Mouse (Mus musculus) neural tube, embryonic 13.5 days (tissue): Measurements from ENCODE around the gene Rprd1b. TPM values are rescaled to one million over a fixed set of nuclear protein-coding genes. Genes with fewer than 3 reads are reported as not detected.

Source experiments
- ATAC-seq: fragments of 200-750 bp; cut with Nextera tagmentation; 2 replicates; pipeline ENCODE4 v1.8.0; 2017; ENCODE audit warnings: low read depth, mild to moderate bottlenecking, moderate TSS enrichment, moderate library complexity
- H3K27ac ChIP-seq: fragments of 300-500 bp; sonication (generic); replicated peaks from 2 replicates; pipeline ENCODE4 v1.5.1; 2015; ENCODE audit warnings: moderate library complexity, mild to moderate bottlenecking, inconsistent platforms
- H3K27me3 ChIP-seq: fragments of 300-500 bp; sonication (generic); 2 replicates; pipeline ENCODE4 v1.6.1; 2015; ENCODE audit warnings: mild to moderate bottlenecking, inconsistent platforms
- H3K36me3 ChIP-seq: fragments of 300-500 bp; sonication (generic); 2 replicates; pipeline ENCODE4 v1.6.1; 2015; ENCODE audit warnings: mild to moderate bottlenecking, inconsistent platforms
- H3K4me1 ChIP-seq: fragments of 300-500 bp; sonication (generic); replicated peaks from 2 replicates; pipeline ENCODE4 v1.6.1; 2015; ENCODE audit warnings: inconsistent platforms
- H3K4me2 ChIP-seq: fragments of 300-500 bp; sonication (generic); 2 replicates; pipeline ENCODE4 v1.6.1; 2015; ENCODE audit warnings: inconsistent platforms, mild to moderate bottlenecking, moderate library complexity
- H3K4me3 ChIP-seq: fragments of 300-500 bp; sonication (generic); 2 replicates; pipeline ENCODE4 v1.5.1; 2015; ENCODE audit warnings: mild to moderate bottlenecking, inconsistent platforms
- H3K9ac ChIP-seq: fragments of 300-500 bp; sonication (generic); 2 replicates; pipeline ENCODE4 v1.6.1; 2015; ENCODE audit warnings: moderate library complexity, mild to moderate bottlenecking, inconsistent platforms
- H3K9me3 ChIP-seq: fragments of 300-500 bp; sonication (generic); 2 replicates; pipeline ENCODE4 v1.6.1; 2016; ENCODE audit warnings: inconsistent platforms
- WGBS: fragments of 180-500 bp; shearing (Covaris S2); methylation state at CpG from one replicate; pipeline ENCODE4 v1.1.7; 2015; 5-methylcytosine and 5-hydroxymethylcytosine counted together
- polyA plus RNA-seq: library from polyadenylated mRNA; unstranded; fragments of >200 nt; fragmentation: Nextera tagmentation; extraction: Ambion mirVana; gene quantifications from 2 replicates; pipeline ENCODE4 v1.2.1, GENCODE M21; 2015

Gene Rprd1b
- polyA plus RNA-seq, 1 experiment from 2014 or later, result 34.5 TPM

GRCm38 (mm10) chr2:158093345-158093744 lies 65.0 kb downstream of the Rprd1b start:
- ATAC-seq, result peak; percentile 56; the same call in 1 of the 2 replicates
- H3K4me2 ChIP-seq, result no peak overlapping the region

GRCm38 (mm10) chr2:158094300-158094699 lies 66.0 kb downstream of the Rprd1b start:
- Histone ChIP-seq H3K9me3 (no peaks in the 10 kb centered on the region), H3K4me3 (no peak overlapping the region), H3K27ac (no peak overlapping the region), H3K36me3 (no peaks in the 10 kb centered on the region), H3K4me1 (peaks cover 14% of the 10 kb centered on the region), H3K27me3 (no peaks in the 10 kb centered on the region), H3K9ac (no peak overlapping the region), H3K4me2 (no peak overlapping the region)
- ATAC-seq, result no peak
- WGBS, result 88% methylated on average over 7 of the region's 7 CpGs

More at GRCm38 (mm10) chr2:158093345-158093744, 65.0 kb downstream of the Rprd1b start:
- 36% methylated on average over 5 of the region's 5 CpGs for WGBS
- H3K36me3 ChIP-seq, result no peaks in the 10 kb centered on the region
- H3K9me3 ChIP-seq, result no peaks in the 10 kb centered on the region
- no peak overlapping the region for H3K9ac ChIP-seq
- no peak overlapping the region for H3K4me3 ChIP-seq
- no peak overlapping the region for H3K27ac ChIP-seq
- H3K27me3 ChIP-seq, result no peaks in the 10 kb centered on the region
- H3K4me1 ChIP-seq, result peaks cover 14% of the 10 kb centered on the region

GRCm38 (mm10) chr2:158094846-158095245 lies 66.5 kb downstream of the Rprd1b start:
- no peak overlapping the region for H3K9ac ChIP-seq
- H3K36me3 ChIP-seq, result no peaks in the 10 kb centered on the region
- H3K9me3 ChIP-seq, result no peaks in the 10 kb centered on the region
- no peaks in the 10 kb centered on the region for H3K27me3 ChIP-seq
- no peak overlapping the region for H3K4me2 ChIP-seq
- H3K4me3 ChIP-seq, result no peak overlapping the region
- 79% methylated on average over 5 of the region's 5 CpGs for WGBS
- no peak overlapping the region for H3K27ac ChIP-seq
- no peak for ATAC-seq
- peaks cover 14% of the 10 kb centered on the region for H3K4me1 ChIP-seq

- Histone ChIP-seq H3K4me1 (peaks cover 14% of the 10 kb centered on the region), H3K27me3 (no peaks in the 10 kb centered on the region), H3K4me3 (no peak overlapping the region), H3K4me2 (no peak overlapping the region), H3K27ac (no peak overlapping the region), H3K9me3 (no peaks in the 10 kb centered on the region), H3K36me3 (no peaks in the 10 kb centered on the region), H3K9ac (no peak overlapping the region)
- 85% methylated on average over 5 of the region's 5 CpGs for WGBS
- no peak for ATAC-seq
Measured at GRCm38 (mm10) chr2:158097071-158097470, 68.8 kb downstream of the Rprd1b start.

- H3K27me3 ChIP-seq, result no peaks in the 10 kb centered on the region
- H3K27ac ChIP-seq, result no peak overlapping the region
- no peak overlapping the region for H3K4me3 ChIP-seq
- H3K9ac ChIP-seq, result no peak overlapping the region
- H3K9me3 ChIP-seq, result no peaks in the 10 kb centered on the region
- peaks cover 7% of the 10 kb centered on the region; the same call in 1 of the 2 replicates for H3K4me1 ChIP-seq
- H3K4me2 ChIP-seq, result no peak overlapping the region
- H3K36me3 ChIP-seq, result no peaks in the 10 kb centered on the region
- no peak for ATAC-seq
- 81% methylated on average over 5 of the region's 5 CpGs for WGBS
Measured at GRCm38 (mm10) chr2:158098730-158099129, 70.4 kb downstream of the Rprd1b start.

GRCm38 (mm10) chr2:158099537-158099936 lies 71.2 kb downstream of the Rprd1b start:
- 81% methylated on average over 3 of the region's 3 CpGs for WGBS
- no peak overlapping the region for H3K27ac ChIP-seq
- H3K36me3 ChIP-seq, result no peaks in the 10 kb centered on the region
- no peaks in the 10 kb centered on the region for H3K27me3 ChIP-seq
- H3K9me3 ChIP-seq, result no peaks in the 10 kb centered on the region
- ATAC-seq, result no peak
- no peaks in the 10 kb centered on the region for H3K4me1 ChIP-seq
- H3K9ac ChIP-seq, result no peak overlapping the region
- no peak overlapping the region for H3K4me2 ChIP-seq
- no peak overlapping the region for H3K4me3 ChIP-seq

GRCm38 (mm10) chr2:158101768-158102167 lies 73.5 kb downstream of the Rprd1b start:
- Histone ChIP-seq H3K27ac (no peak overlapping the region), H3K9me3 (no peaks in the 10 kb centered on the region), H3K27me3 (no peaks in the 10 kb centered on the region), H3K4me3 (no peak overlapping the region), H3K9ac (no peak overlapping the region), H3K36me3 (no peaks in the 10 kb centered on the region), H3K4me1 (peaks cover 1% of the 10 kb centered on the region; the same call in 1 of the 2 replicates), H3K4me2 (no peak overlapping the region)
- no peak for ATAC-seq
- 77% methylated on average over 5 of the region's 5 CpGs for WGBS

- Histone ChIP-seq H3K27me3 (no peaks in the 10 kb centered on the region), H3K4me3 (no peak overlapping the region), H3K4me1 (peaks cover 12% of the 10 kb centered on the region), H3K36me3 (no peaks in the 10 kb centered on the region), H3K27ac (no peak overlapping the region), H3K9ac (no peak overlapping the region), H3K4me2 (no peak overlapping the region), H3K9me3 (no peaks in the 10 kb centered on the region)
- WGBS, result 62% methylated on average over 6 of the region's 6 CpGs
- no peak for ATAC-seq
Measured at GRCm38 (mm10) chr2:158104966-158105365, 76.7 kb downstream of the Rprd1b start.

- WGBS, result 87% methylated on average over 6 of the region's 6 CpGs
- H3K27me3 ChIP-seq, result no peaks in the 10 kb centered on the region
- no peak overlapping the region for H3K4me2 ChIP-seq
- H3K4me3 ChIP-seq, result no peak overlapping the region
- no peak overlapping the region for H3K9ac ChIP-seq
- ATAC-seq, result no peak
- peaks cover 12% of the 10 kb centered on the region for H3K4me1 ChIP-seq
- no peak overlapping the region for H3K27ac ChIP-seq
- H3K36me3 ChIP-seq, result no peaks in the 10 kb centered on the region
- no peaks in the 10 kb centered on the region for H3K9me3 ChIP-seq
Measured at GRCm38 (mm10) chr2:158105605-158106004, 77.3 kb downstream of the Rprd1b start.

- Histone ChIP-seq H3K4me1 (peaks cover 12% of the 10 kb centered on the region), H3K27me3 (no peaks in the 10 kb centered on the region), H3K9me3 (no peaks in the 10 kb centered on the region), H3K4me2 (no peak overlapping the region), H3K27ac (peak overlapping the region; percentile 46; the same call in 1 of the 2 replicates), H3K4me3 (no peak overlapping the region), H3K36me3 (no peaks in the 10 kb centered on the region), H3K9ac (no peak overlapping the region)
- 29% methylated on average over 6 of the region's 6 CpGs for WGBS
- peak; percentile 84 for ATAC-seq
Measured at GRCm38 (mm10) chr2:158106947-158107587, 78.8 kb downstream of the Rprd1b start.

- ATAC-seq, result no peak
- Histone ChIP-seq H3K36me3 (no peaks in the 10 kb centered on the region), H3K27me3 (no peaks in the 10 kb centered on the region), H3K9me3 (no peaks in the 10 kb centered on the region), H3K9ac (no peak overlapping the region), H3K4me1 (peaks cover 17% of the 10 kb centered on the region), H3K27ac (no peak overlapping the region; the same call in 1 of the 2 replicates), H3K4me2 (no peak overlapping the region), H3K4me3 (no peak overlapping the region)
- WGBS, result 68% methylated on average over 8 of the region's 8 CpGs
Measured at GRCm38 (mm10) chr2:158109516-158109915, 81.2 kb downstream of the Rprd1b start.

GRCm38 (mm10) chr2:158113591-158114257 lies 85.4 kb downstream of the Rprd1b start:
- Histone ChIP-seq H3K27me3 (no peaks in the 10 kb centered on the region), H3K4me2 (no peak overlapping the region), H3K36me3 (no peaks in the 10 kb centered on the region), H3K4me3 (no peak overlapping the region), H3K9ac (no peak overlapping the region), H3K9me3 (no peaks in the 10 kb centered on the region), H3K4me1 (peaks cover 5% of the 10 kb centered on the region; the same call in 1 of the 2 replicates), H3K27ac (no peak overlapping the region)
- no peak for ATAC-seq
- 44% methylated on average over 9 of the region's 9 CpGs for WGBS
